Mouse (Mus musculus): ENCODE data around the gene Rab40c.

DNA sequence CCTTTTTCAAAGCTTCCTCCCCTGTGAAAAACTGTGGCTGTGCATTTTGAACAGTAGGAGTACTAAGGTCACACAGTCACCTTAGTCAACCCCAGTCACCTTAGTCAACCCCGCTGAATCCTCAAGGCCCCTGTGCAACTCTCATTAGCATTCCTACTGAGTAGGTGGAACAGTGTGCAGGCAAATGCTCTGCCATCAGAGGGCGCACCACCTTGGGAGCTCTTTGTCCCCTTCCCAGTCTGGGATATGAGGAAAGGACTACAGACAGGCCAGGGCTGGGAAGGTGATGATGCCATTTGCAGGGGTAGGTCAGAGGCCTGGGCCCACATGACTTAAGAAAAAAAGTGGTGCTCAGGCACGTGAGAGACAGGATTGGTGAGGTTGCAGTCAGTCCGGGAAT, 40.3 kb downstream of the Rab40c start:
- TF ChIP-seq POLR2A (IDR thresholded peaks at IDR 0.05; ENCODE audit: low read depth, low read length) (no peak), CTCF (conservative IDR thresholded peaks at IDR 0.05; ENCODE audit: insufficient read depth, insufficient read length, low read depth, low read length) (peak; percentile 70)
